In genomic region chr17:8827204-8827603, GRCm38 (mm10) we compare ENCODE assay signal across 27 mouse cellular contexts.
DNase-seq lines count a peak whose midpoint lies in the region; ATAC-seq lines count a peak whose summit lies in the region.
"Had no signal": no experiment of that assay in that cellular context is flagged by ENCODE, and none has a peak within 500 bp of the region (broad histone marks: within the 10 kb centered on the region; RNA-seq: fewer than 3 reads in every experiment).

No protein-coding gene starts in this region.

- no peak overlapping the region for H3K4me3 ChIP-seq in forebrain, embryonic 16.5 days (replicated peaks; ENCODE audit: low read length)
- H3K4me3 ChIP-seq in forebrain, embryonic 13.5 days = no peak overlapping the region
- H3K4me3 ChIP-seq in hindbrain, embryonic 16.5 days (ENCODE audit: low read length) = no peak overlapping the region
- no peak overlapping the region for H3K4me3 ChIP-seq in hindbrain, embryonic 10.5 days
- H3K4me3 ChIP-seq: heart, embryonic 13.5 days; intestine, embryonic 15.5 days; midbrain, embryonic 13.5 days; neural tube, embryonic 15.5 days had no signal

- ATAC-seq in forebrain, embryonic 16.5 days = peak; percentile 49; the same call in 1 of the 2 replicates
- ATAC-seq in forebrain, embryonic 13.5 days = no peak
- ATAC-seq in hindbrain, embryonic 16.5 days = peak; percentile 43; the same call in 1 of the 2 replicates
- ATAC-seq: activated CD4-positive, CD25-positive, alpha-beta regulatory T cell, adult 4 months; intestine, embryonic 15.5 days; midbrain, embryonic 13.5 days had no signal

- no peak overlapping the region for H3K27ac ChIP-seq in forebrain, embryonic 16.5 days (ENCODE audit: low read length)
- H3K27ac ChIP-seq in forebrain, embryonic 13.5 days = no peak overlapping the region
- H3K27ac ChIP-seq in hindbrain, embryonic 16.5 days (ENCODE audit: low read depth, low read length) = 0 out of 2 replicates have a peak overlapping the region, but pooled peaks have one; percentile 10
- no peak overlapping the region for H3K27ac ChIP-seq in hindbrain, embryonic 10.5 days
- H3K27ac ChIP-seq: heart, embryonic 13.5 days; intestine, embryonic 15.5 days; liver, embryonic 14.5 days; macrophage; midbrain, embryonic 13.5 days; neural tube, embryonic 15.5 days had no signal

- H3K4me2 ChIP-seq in forebrain, embryonic 16.5 days (ENCODE audit: low read length) = no peak overlapping the region
- no peak overlapping the region for H3K4me2 ChIP-seq in forebrain, embryonic 13.5 days
- no peak overlapping the region for H3K4me2 ChIP-seq in hindbrain, embryonic 16.5 days (ENCODE audit: low read length)
- H3K4me2 ChIP-seq: heart, embryonic 13.5 days; intestine, embryonic 15.5 days; midbrain, embryonic 13.5 days; neural tube, embryonic 15.5 days had no signal

- WGBS in forebrain, embryonic 16.5 days = 59% methylated on average over 9 of the region's 9 CpGs
- 78% methylated on average over 9 of the region's 9 CpGs for WGBS in forebrain, embryonic 13.5 days
- WGBS in hindbrain, embryonic 16.5 days = 55% methylated on average over 9 of the region's 9 CpGs
- 79% methylated on average over 9 of the region's 9 CpGs for WGBS in hindbrain, embryonic 10.5 days

- no peak for DNase-seq in hindbrain, embryonic 10.5 days (ENCODE audit: low spot score)
- DNase-seq in left cerebral cortex, postnatal 4 days = peak; percentile 30
- DNase-seq in left cerebral cortex, postnatal 14 days (ENCODE audit: low spot score in 2 of 2) = no peak
- no peak for DNase-seq in frontal cortex, postnatal 36 days (ENCODE audit: low spot score in 2 of 2)
- DNase-seq: adrenal gland, adult 2 months; adrenal gland, postnatal 36 days; B cell, adult 2 months; cerebellum, adult 9-11 months; heart, postnatal 10 days; kidney, adult 2 months; kidney, postnatal 36 days; liver; lung, adult 2 months; lung, postnatal 10 days; retina, postnatal 1 day; right cerebral cortex, postnatal 14 days; thymus, postnatal 4 days had no signal

- no peak overlapping the region for H3K9ac ChIP-seq in forebrain, embryonic 16.5 days (replicated peaks; ENCODE audit: low read depth, low read length)
- no peak overlapping the region for H3K9ac ChIP-seq in forebrain, embryonic 13.5 days
- no peak overlapping the region for H3K9ac ChIP-seq in hindbrain, embryonic 16.5 days (ENCODE audit: low read depth, low read length)
- H3K9ac ChIP-seq: heart, embryonic 13.5 days; intestine, embryonic 15.5 days; liver, embryonic 14.5 days; midbrain, embryonic 13.5 days; neural tube, embryonic 15.5 days had no signal

- no peaks in the 10 kb centered on the region for H3K9me3 ChIP-seq in forebrain, embryonic 16.5 days (ENCODE audit: control insufficient read depth, low read length)
- H3K9me3 ChIP-seq in forebrain, embryonic 13.5 days (replicated peaks) = no peaks in the 10 kb centered on the region
- H3K9me3 ChIP-seq in hindbrain, embryonic 16.5 days (ENCODE audit: control insufficient read depth, low read length) = no peaks in the 10 kb centered on the region
- no peaks in the 10 kb centered on the region for H3K9me3 ChIP-seq in hindbrain, embryonic 10.5 days
- H3K9me3 ChIP-seq: heart, embryonic 13.5 days; intestine, embryonic 15.5 days; midbrain, embryonic 13.5 days; neural tube, embryonic 15.5 days had no signal

- H3K4me1 ChIP-seq in forebrain, embryonic 16.5 days (replicated peaks; ENCODE audit: control insufficient read depth, insufficient read depth, low read length) = peaks cover 14% of the 10 kb centered on the region
- H3K4me1 ChIP-seq in forebrain, embryonic 13.5 days = 0 out of 2 replicates have a peak, but pooled peaks cover 10% of the 10 kb centered on the region
- H3K4me1 ChIP-seq in hindbrain, embryonic 16.5 days (ENCODE audit: control insufficient read depth, insufficient read depth, low read depth, low read length) = peaks cover 12% of the 10 kb centered on the region
- 0 out of 2 replicates have a peak, but pooled peaks cover 9% of the 10 kb centered on the region for H3K4me1 ChIP-seq in hindbrain, embryonic 10.5 days (replicated peaks)
- H3K4me1 ChIP-seq: intestine, embryonic 15.5 days had no signal

- H3K27me3 ChIP-seq in forebrain, embryonic 16.5 days (replicated peaks; ENCODE audit: control insufficient read depth, insufficient read depth, low read length) = no peaks in the 10 kb centered on the region
- no peaks in the 10 kb centered on the region for H3K27me3 ChIP-seq in forebrain, embryonic 13.5 days
- H3K27me3 ChIP-seq in hindbrain, embryonic 16.5 days (replicated peaks; ENCODE audit: control insufficient read depth, insufficient read depth, low read length) = no peaks in the 10 kb centered on the region
- no peaks in the 10 kb centered on the region for H3K27me3 ChIP-seq in hindbrain, embryonic 10.5 days (ENCODE audit: insufficient read depth, poor library complexity, severe bottlenecking)
- H3K27me3 ChIP-seq: intestine, embryonic 15.5 days; midbrain, embryonic 13.5 days; neural tube, embryonic 15.5 days had no signal

- intact Hi-C loops in left cerebral cortex, postnatal 4 days (cut with DNase I) = no loop called here
- intact Hi-C loops in left cerebral cortex, postnatal 14 days (cut with DNase I) = no loop called here

- H3K36me3 ChIP-seq in forebrain, embryonic 16.5 days (ENCODE audit: control insufficient read depth, insufficient read depth) = no peaks in the 10 kb centered on the region
- H3K36me3 ChIP-seq in forebrain, embryonic 13.5 days (ENCODE audit: poor library complexity, severe bottlenecking) = no peaks in the 10 kb centered on the region
- no peaks in the 10 kb centered on the region for H3K36me3 ChIP-seq in hindbrain, embryonic 16.5 days (ENCODE audit: control insufficient read depth, insufficient read depth, low read length)
- H3K36me3 ChIP-seq in hindbrain, embryonic 10.5 days = no peaks in the 10 kb centered on the region
- H3K36me3 ChIP-seq: heart, embryonic 13.5 days; intestine, embryonic 15.5 days; midbrain, embryonic 13.5 days; neural tube, embryonic 15.5 days had no signal
